Mouse (Mus musculus) heart, embryonic 11.5 days (tissue): Measurements from ENCODE around the gene Fcna. TPM values are rescaled to one million over a fixed set of nuclear protein-coding genes. Genes with fewer than 3 reads are reported as not detected.

Experiments used
- ATAC-seq: fragments of 200-750 bp; cut with Nextera tagmentation; replicated peaks from 2 replicates; pipeline ENCODE4 v1.8.0; 2017; ENCODE audit warnings: moderate library complexity; ENCODE audit not compliant: insufficient number of reproducible peaks, low FRiP score, low TSS enrichment
- H3K27ac ChIP-seq: fragments of 300-500 bp; sonication (generic); 2 replicates; pipeline ENCODE4 v1.5.1; 2014; ENCODE audit warnings: mild to moderate bottlenecking, low read depth, low read length
- H3K27me3 ChIP-seq: fragments of 300-500 bp; sonication (generic); 2 replicates; pipeline ENCODE4 v1.6.1; 2014; ENCODE audit warnings: mild to moderate bottlenecking, low read length, mixed read lengths; ENCODE audit not compliant: control insufficient read depth, insufficient read depth
- H3K36me3 ChIP-seq: fragments of 300-500 bp; sonication (generic); 2 replicates; pipeline ENCODE4 v1.6.1; 2014; ENCODE audit warnings: mild to moderate bottlenecking, low read length, moderate library complexity, mixed read lengths; ENCODE audit not compliant: control insufficient read depth, insufficient read depth
- H3K4me1 ChIP-seq: fragments of 300-500 bp; sonication (generic); 2 replicates; pipeline ENCODE4 v1.6.1; 2014; ENCODE audit warnings: low read length; ENCODE audit not compliant: control insufficient read depth, insufficient read depth
- H3K4me2 ChIP-seq: fragments of 300-500 bp; sonication (generic); 2 replicates; pipeline ENCODE4 v1.6.1; 2014; ENCODE audit warnings: mild to moderate bottlenecking, moderate library complexity
- H3K4me3 ChIP-seq: fragments of 300-500 bp; sonication (generic); 2 replicates; pipeline ENCODE4 v1.5.1; 2014; ENCODE audit warnings: low read depth, low read length
- H3K9ac ChIP-seq: fragments of 300-500 bp; sonication (generic); 2 replicates; pipeline ENCODE4 v1.6.1; 2014; ENCODE audit warnings: mild to moderate bottlenecking, low read depth, low read length, moderate library complexity
- H3K9me3 ChIP-seq: fragments of 300-500 bp; sonication (generic); replicated peaks from 2 replicates; pipeline ENCODE4 v1.6.1; 2016; ENCODE audit warnings: low read length; ENCODE audit not compliant: control insufficient read depth
- WGBS: fragments of 180-500 bp; shearing (Covaris S2); extraction: QIAGEN DNeasy Blood & Tissue Kit; methylation state at CpG from one replicate; pipeline ENCODE4 v1.1.7; 2014; ENCODE audit not compliant: insufficient replicate concordance; 5-methylcytosine and 5-hydroxymethylcytosine counted together
- polyA plus RNA-seq: library from polyadenylated mRNA; unstranded; fragments of >200 nt; fragmentation: Nextera tagmentation; extraction: Ambion mirVana; gene quantifications from 2 replicates; pipeline ENCODE4 v1.2.1, GENCODE M21; 2014

The Fcna gene
- polyA plus RNA-seq, 1 experiment from 2014 or later, result 1.0 TPM

- no peak overlapping the region for H3K4me2 ChIP-seq
- WGBS, result 76% methylated on average over 2 of the region's 2 CpGs
- no peak overlapping the region for H3K27ac ChIP-seq
- H3K36me3 ChIP-seq, result peaks cover 47% of the 10 kb centered on the region
- no peaks in the 10 kb centered on the region for H3K9me3 ChIP-seq
- 0 out of 2 replicates have a peak, but pooled peaks cover 4% of the 10 kb centered on the region for H3K4me1 ChIP-seq
- H3K27me3 ChIP-seq, result no peaks in the 10 kb centered on the region
- no peak overlapping the region for H3K4me3 ChIP-seq
- ATAC-seq, result no peak
- no peak overlapping the region for H3K9ac ChIP-seq
Measured at GRCm38 (mm10) chr2:25600037-25600436, 27.8 kb downstream of the Fcna start.

GRCm38 (mm10) chr2:25598749-25599148, 29.1 kb downstream of the Fcna start:
- Histone ChIP-seq H3K4me2 (no peak overlapping the region), H3K4me3 (no peak overlapping the region), H3K9me3 (no peaks in the 10 kb centered on the region), H3K36me3 (peaks cover 51% of the 10 kb centered on the region), H3K27ac (no peak overlapping the region), H3K27me3 (no peaks in the 10 kb centered on the region), H3K4me1 (0 out of 2 replicates have a peak, but pooled peaks cover 4% of the 10 kb centered on the region), H3K9ac (no peak overlapping the region)
- WGBS, result 86% methylated on average over 1 of the region's 1 CpGs
- ATAC-seq, result no peak

- Histone ChIP-seq H3K27me3 (no peaks in the 10 kb centered on the region), H3K4me1 (0 out of 2 replicates have a peak, but pooled peaks cover 4% of the 10 kb centered on the region), H3K27ac (no peak overlapping the region), H3K9ac (no peak overlapping the region), H3K4me3 (no peak overlapping the region), H3K4me2 (no peak overlapping the region), H3K36me3 (peaks cover 60% of the 10 kb centered on the region), H3K9me3 (no peaks in the 10 kb centered on the region)
- 88% methylated on average over 5 of the region's 5 CpGs for WGBS
- ATAC-seq, result no peak
Measured at GRCm38 (mm10) chr2:25596765-25597510, 30.9 kb downstream of the Fcna start.

GRCm38 (mm10) chr2:25591863-25592262, 36.0 kb downstream of the Fcna start:
- no peak overlapping the region for H3K9ac ChIP-seq
- peaks cover 46% of the 10 kb centered on the region for H3K36me3 ChIP-seq
- 85% methylated on average over 2 of the region's 2 CpGs for WGBS
- no peaks in the 10 kb centered on the region for H3K4me1 ChIP-seq
- no peak overlapping the region for H3K4me3 ChIP-seq
- H3K9me3 ChIP-seq, result no peaks in the 10 kb centered on the region
- no peak overlapping the region for H3K4me2 ChIP-seq
- no peak for ATAC-seq
- no peaks in the 10 kb centered on the region for H3K27me3 ChIP-seq
- H3K27ac ChIP-seq, result no peak overlapping the region

- Histone ChIP-seq H3K4me2 (no peak overlapping the region), H3K4me1 (no peaks in the 10 kb centered on the region), H3K36me3 (peaks cover 39% of the 10 kb centered on the region), H3K27me3 (no peaks in the 10 kb centered on the region), H3K4me3 (no peak overlapping the region), H3K9me3 (no peaks in the 10 kb centered on the region), H3K9ac (no peak overlapping the region), H3K27ac (no peak overlapping the region)
- no peak for ATAC-seq
- WGBS, result 88% methylated on average over 8 of the region's 8 CpGs
Measured at GRCm38 (mm10) chr2:25588227-25588907, 39.5 kb downstream of the Fcna start.

- ATAC-seq, result no peak
- H3K27ac ChIP-seq, result no peak overlapping the region
- H3K4me3 ChIP-seq, result no peak overlapping the region
- no peak overlapping the region for H3K9ac ChIP-seq
- WGBS, result 83% methylated on average over 8 of the region's 8 CpGs
- H3K27me3 ChIP-seq, result no peaks in the 10 kb centered on the region
- no peak overlapping the region for H3K4me2 ChIP-seq
- peaks cover 29% of the 10 kb centered on the region for H3K36me3 ChIP-seq
- no peaks in the 10 kb centered on the region for H3K9me3 ChIP-seq
- H3K4me1 ChIP-seq, result peaks cover 5% of the 10 kb centered on the region
Measured at GRCm38 (mm10) chr2:25587290-25587689, 40.5 kb downstream of the Fcna start.

- H3K27ac ChIP-seq, result no peak overlapping the region
- WGBS, result 95% methylated on average over 3 of the region's 3 CpGs
- H3K36me3 ChIP-seq, result peaks cover 20% of the 10 kb centered on the region
- H3K4me3 ChIP-seq, result no peak overlapping the region
- H3K9ac ChIP-seq, result no peak overlapping the region
- peaks cover 14% of the 10 kb centered on the region for H3K4me1 ChIP-seq
- no peak overlapping the region for H3K4me2 ChIP-seq
- no peaks in the 10 kb centered on the region for H3K9me3 ChIP-seq
- ATAC-seq, result no peak
- peaks cover 3% of the 10 kb centered on the region for H3K27me3 ChIP-seq
Measured at GRCm38 (mm10) chr2:25585601-25586000, 42.2 kb downstream of the Fcna start.

GRCm38 (mm10) chr2:25584856-25585255, 43.0 kb downstream of the Fcna start:
- H3K27ac ChIP-seq, result no peak overlapping the region
- no peak for ATAC-seq
- H3K9me3 ChIP-seq, result no peaks in the 10 kb centered on the region
- H3K36me3 ChIP-seq, result peaks cover 13% of the 10 kb centered on the region
- no peak overlapping the region for H3K9ac ChIP-seq
- H3K4me1 ChIP-seq, result peaks cover 17% of the 10 kb centered on the region
- no peak overlapping the region for H3K4me3 ChIP-seq
- no peak overlapping the region for H3K4me2 ChIP-seq
- 88% methylated on average over 4 of the region's 4 CpGs for WGBS
- peaks cover 11% of the 10 kb centered on the region for H3K27me3 ChIP-seq
